Mouse (Mus musculus) heart, postnatal 4 days (tissue): ENCODE measurements at regions not wholly inside any gene's neighbourhood (a gene's known extent, or its start where the extent isn't known, plus 50 kb on each side); places are given as distances from the start of the nearest gene placed in this dataset.

Experiments used
- DNase-seq: peaks from one replicate; pipeline ENCODE4 v3.0.0; 2021

- DNase-seq = peak; percentile 18
Measured at GRCm38 (mm10) chrX:45340661-45341060, 250.0 kb downstream of the Prr32 start.
